Mouse (Mus musculus): Measurements from ENCODE around the gene Rps7. TPM values are rescaled to one million over a fixed set of nuclear protein-coding genes. Genes with fewer than 3 reads are reported as not detected.
A peak's percentile ranks its signal among the peaks of the same experiment; 100 is the strongest.

Rps7 gene
- polyA plus RNA-seq (2014; fragmentation: Nextera tagmentation; extraction: Ambion mirVana), result 591 and 599 TPM in 2 replicates

GRCm38 (mm10) chr12:28635535-28636476, at the start of gene Rps7:
Gene Rps7, minus strand, starts transcription at chr12:28635953.
- peak within 1 kb of the TSS; percentile 93 for H3K27ac ChIP-seq (ENCODE audit: low read depth, low read length)
- WGBS (ENCODE audit: insufficient replicate concordance), result 4% methylated on average over 69 of the region's 69 CpGs
- peak; percentile 87 for ATAC-seq (replicated peaks; ENCODE audit: insufficient number of reproducible peaks, low FRiP score, low TSS enrichment)

GRCm38 (mm10) chr12:28684674-28685073, 48.9 kb upstream of the Rps7 start:
- H3K27ac ChIP-seq (ENCODE audit: low read depth, low read length), result no peak overlapping the region
- ATAC-seq (replicated peaks; ENCODE audit: insufficient number of reproducible peaks, low FRiP score, low TSS enrichment), result no peak
- 81% methylated on average over 1 of the region's 1 CpGs for WGBS (ENCODE audit: insufficient replicate concordance)

More at GRCm38 (mm10) chr12:28635535-28636476, at the start of gene Rps7:
- H3K4me2 ChIP-seq, result peak within 1 kb of the TSS; percentile 88
- no peaks in the 10 kb centered on the region for H3K27me3 ChIP-seq (ENCODE audit: control insufficient read depth, insufficient read depth, low read length)
- H3K9me3 ChIP-seq (replicated peaks; ENCODE audit: control insufficient read depth, low read length), result no peaks in the 10 kb centered on the region
- peak within 1 kb of the TSS; percentile 99 for H3K9ac ChIP-seq (ENCODE audit: low read depth, low read length)
- peak within 1 kb of the TSS; percentile 86 for H3K4me3 ChIP-seq (ENCODE audit: low read depth, low read length)
- peaks cover 23% of the 10 kb centered on the region for H3K36me3 ChIP-seq (ENCODE audit: control insufficient read depth, insufficient read depth, low read length)
- peaks cover 10% of the 10 kb centered on the region for H3K4me1 ChIP-seq (ENCODE audit: control insufficient read depth, insufficient read depth, low read length)

GRCm38 (mm10) chr12:28675925-28676209, 40.1 kb upstream of the Rps7 start:
- H3K36me3 ChIP-seq (ENCODE audit: control insufficient read depth, insufficient read depth, low read length), result no peaks in the 10 kb centered on the region
- H3K4me3 ChIP-seq (ENCODE audit: low read depth, low read length), result peak overlapping the region; percentile 50; the same call in 1 of the 2 replicates
- H3K9me3 ChIP-seq (replicated peaks; ENCODE audit: control insufficient read depth, low read length), result no peaks in the 10 kb centered on the region
- peak overlapping the region; percentile 70 for H3K4me2 ChIP-seq
- no peak for ATAC-seq (replicated peaks; ENCODE audit: insufficient number of reproducible peaks, low FRiP score, low TSS enrichment)
- WGBS (ENCODE audit: insufficient replicate concordance), result 71% methylated on average over 5 of the region's 5 CpGs
- H3K27me3 ChIP-seq (ENCODE audit: control insufficient read depth, insufficient read depth, low read length), result no peaks in the 10 kb centered on the region
- H3K9ac ChIP-seq (ENCODE audit: low read depth, low read length), result peak overlapping the region; percentile 63; the same call in 1 of the 2 replicates
- H3K4me1 ChIP-seq (ENCODE audit: control insufficient read depth, insufficient read depth, low read length), result no peaks in the 10 kb centered on the region; the same call in 1 of the 2 replicates
- H3K27ac ChIP-seq (ENCODE audit: low read depth, low read length), result peak overlapping the region; percentile 86; the same call in 1 of the 2 replicates

More at GRCm38 (mm10) chr12:28684674-28685073, 48.9 kb upstream of the Rps7 start:
- Histone ChIP-seq H3K4me2 (no peak overlapping the region), H3K27me3 (ENCODE audit: control insufficient read depth, insufficient read depth, low read length) (no peaks in the 10 kb centered on the region), H3K4me3 (ENCODE audit: low read depth, low read length) (no peak overlapping the region), H3K4me1 (ENCODE audit: control insufficient read depth, insufficient read depth, low read length) (no peaks in the 10 kb centered on the region), H3K9ac (ENCODE audit: low read depth, low read length) (no peak overlapping the region), H3K36me3 (ENCODE audit: control insufficient read depth, insufficient read depth, low read length) (peaks cover 6% of the 10 kb centered on the region; the same call in 1 of the 2 replicates), H3K9me3 (replicated peaks; ENCODE audit: control insufficient read depth, low read length) (no peaks in the 10 kb centered on the region)

DNA sequence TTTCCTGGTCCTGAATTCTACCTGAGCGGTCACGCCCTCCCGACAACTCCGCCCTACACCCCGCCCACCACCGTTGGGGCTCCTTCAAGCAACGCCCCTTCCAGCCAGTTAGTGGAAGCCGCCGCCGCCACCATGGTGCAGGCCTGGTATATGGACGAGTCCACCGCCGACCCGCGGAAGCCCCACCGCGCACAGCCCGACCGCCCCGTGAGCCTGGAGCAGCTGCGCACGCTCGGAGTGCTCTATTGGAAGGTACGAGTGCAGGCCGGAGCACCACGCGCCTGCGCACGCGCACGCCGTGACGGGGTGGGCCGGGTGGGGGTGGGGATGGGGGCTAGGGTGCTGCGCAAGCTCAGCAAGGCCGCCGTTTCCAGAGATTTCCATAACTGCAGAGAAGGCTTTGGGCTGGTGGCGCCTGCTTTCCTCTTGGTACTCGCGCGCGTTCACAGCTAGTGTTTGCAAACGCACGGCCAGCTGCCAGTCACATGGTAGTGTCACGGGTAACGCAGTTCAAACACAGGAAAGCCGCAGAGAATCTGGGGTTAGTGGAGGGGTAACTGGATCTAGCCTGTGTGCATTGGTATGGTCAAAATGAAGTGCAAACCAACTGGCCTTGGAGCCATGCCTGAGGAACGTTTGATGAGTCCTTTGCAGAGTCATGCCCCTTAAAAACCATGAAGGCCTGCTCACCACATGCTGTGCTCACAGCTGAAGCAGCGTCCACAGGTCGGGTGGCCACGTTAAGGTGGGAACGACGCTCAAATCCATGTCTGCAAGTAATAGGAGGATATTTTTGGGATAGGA, 39.6 kb upstream of the Rps7 start, which contains the start of gene Adi1:
Adi1 (plus strand) TSS at position 111 of the 804 bp plus-strand sequence.
- no peaks in the 10 kb centered on the region for H3K9me3 ChIP-seq (replicated peaks; ENCODE audit: control insufficient read depth, low read length)
- no peaks in the 10 kb centered on the region; the same call in 1 of the 2 replicates for H3K4me1 ChIP-seq (ENCODE audit: control insufficient read depth, insufficient read depth, low read length)
- H3K27me3 ChIP-seq (ENCODE audit: control insufficient read depth, insufficient read depth, low read length), result no peaks in the 10 kb centered on the region
- peak; percentile 89 for ATAC-seq (replicated peaks; ENCODE audit: insufficient number of reproducible peaks, low FRiP score, low TSS enrichment)
- peak within 1 kb of the TSS; percentile 70 for H3K4me2 ChIP-seq
- H3K36me3 ChIP-seq (ENCODE audit: control insufficient read depth, insufficient read depth, low read length), result no peaks in the 10 kb centered on the region
- H3K4me3 ChIP-seq (ENCODE audit: low read depth, low read length), result peak within 1 kb of the TSS; percentile 50
- H3K27ac ChIP-seq (ENCODE audit: low read depth, low read length), result peak within 1 kb of the TSS; percentile 86
- H3K9ac ChIP-seq (ENCODE audit: low read depth, low read length), result peak within 1 kb of the TSS; percentile 63
- WGBS (ENCODE audit: insufficient replicate concordance), result 4% methylated on average over 53 of the region's 53 CpGs

GRCm38 (mm10) chr12:28674038-28674720, 38.4 kb upstream of the Rps7 start:
- no peaks in the 10 kb centered on the region for H3K36me3 ChIP-seq (ENCODE audit: control insufficient read depth, insufficient read depth, low read length)
- H3K4me2 ChIP-seq, result no peak overlapping the region
- no peaks in the 10 kb centered on the region for H3K9me3 ChIP-seq (replicated peaks; ENCODE audit: control insufficient read depth, low read length)
- no peak overlapping the region for H3K9ac ChIP-seq (ENCODE audit: low read depth, low read length)
- 83% methylated on average over 10 of the region's 10 CpGs for WGBS (ENCODE audit: insufficient replicate concordance)
- H3K27ac ChIP-seq (ENCODE audit: low read depth, low read length), result no peak overlapping the region
- no peaks in the 10 kb centered on the region; the same call in 1 of the 2 replicates for H3K4me1 ChIP-seq (ENCODE audit: control insufficient read depth, insufficient read depth, low read length)
- H3K4me3 ChIP-seq (ENCODE audit: low read depth, low read length), result no peak overlapping the region
- no peaks in the 10 kb centered on the region for H3K27me3 ChIP-seq (ENCODE audit: control insufficient read depth, insufficient read depth, low read length)
- ATAC-seq (replicated peaks; ENCODE audit: insufficient number of reproducible peaks, low FRiP score, low TSS enrichment), result no peak

GRCm38 (mm10) chr12:28667287-28667686, 31.5 kb upstream of the Rps7 start:
- H3K27me3 ChIP-seq (ENCODE audit: control insufficient read depth, insufficient read depth, low read length), result no peaks in the 10 kb centered on the region
- ATAC-seq (replicated peaks; ENCODE audit: insufficient number of reproducible peaks, low FRiP score, low TSS enrichment), result no peak
- 0 out of 2 replicates have a peak, but pooled peaks cover 3% of the 10 kb centered on the region for H3K4me1 ChIP-seq (ENCODE audit: control insufficient read depth, insufficient read depth, low read length)
- no peak overlapping the region for H3K27ac ChIP-seq (ENCODE audit: low read depth, low read length)
- H3K9me3 ChIP-seq (replicated peaks; ENCODE audit: control insufficient read depth, low read length), result no peaks in the 10 kb centered on the region
- H3K4me2 ChIP-seq, result no peak overlapping the region
- WGBS (ENCODE audit: insufficient replicate concordance), result 10% methylated on average over 8 of the region's 8 CpGs
- H3K36me3 ChIP-seq (ENCODE audit: control insufficient read depth, insufficient read depth, low read length), result peaks cover 2% of the 10 kb centered on the region; the same call in 1 of the 2 replicates
- H3K9ac ChIP-seq (ENCODE audit: low read depth, low read length), result no peak overlapping the region
- H3K4me3 ChIP-seq (ENCODE audit: low read depth, low read length), result no peak overlapping the region

DNA sequence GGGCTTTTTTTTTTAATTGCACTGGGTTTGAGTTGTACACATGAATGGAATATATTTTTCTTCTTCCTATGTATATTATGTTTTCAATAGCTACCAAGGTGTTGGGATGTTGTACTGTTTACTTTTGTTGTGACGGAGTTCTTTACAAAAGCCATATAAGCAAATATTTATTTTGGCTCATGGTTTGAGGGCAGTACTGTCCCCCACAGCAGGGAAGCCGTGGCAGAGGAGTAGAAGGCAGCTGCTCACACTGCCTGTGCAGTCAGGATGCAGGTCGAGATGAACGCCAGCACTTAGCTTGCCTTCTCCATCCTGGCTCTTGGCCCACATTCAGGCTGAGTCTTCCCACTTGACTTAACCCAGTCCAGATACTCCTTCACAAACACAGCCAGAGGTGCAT, 31.0 kb upstream of the Rps7 start:
- no peak overlapping the region for H3K27ac ChIP-seq (ENCODE audit: low read depth, low read length)
- 67% methylated on average over 4 of the region's 4 CpGs for WGBS (ENCODE audit: insufficient replicate concordance)
- H3K4me3 ChIP-seq (ENCODE audit: low read depth, low read length), result no peak overlapping the region
- no peak overlapping the region for H3K9ac ChIP-seq (ENCODE audit: low read depth, low read length)
- H3K4me1 ChIP-seq (ENCODE audit: control insufficient read depth, insufficient read depth, low read length), result 0 out of 2 replicates have a peak, but pooled peaks cover 3% of the 10 kb centered on the region
- H3K36me3 ChIP-seq (ENCODE audit: control insufficient read depth, insufficient read depth, low read length), result peaks cover 5% of the 10 kb centered on the region; the same call in 1 of the 2 replicates
- H3K27me3 ChIP-seq (ENCODE audit: control insufficient read depth, insufficient read depth, low read length), result no peaks in the 10 kb centered on the region
- ATAC-seq (replicated peaks; ENCODE audit: insufficient number of reproducible peaks, low FRiP score, low TSS enrichment), result no peak
- H3K9me3 ChIP-seq (replicated peaks; ENCODE audit: control insufficient read depth, low read length), result no peaks in the 10 kb centered on the region
- no peak overlapping the region for H3K4me2 ChIP-seq

- H3K4me2 ChIP-seq, result no peak overlapping the region
- H3K27ac ChIP-seq (ENCODE audit: low read depth, low read length), result no peak overlapping the region
- H3K9ac ChIP-seq (ENCODE audit: low read depth, low read length), result no peak overlapping the region
- no peak for ATAC-seq (replicated peaks; ENCODE audit: insufficient number of reproducible peaks, low FRiP score, low TSS enrichment)
- WGBS (ENCODE audit: insufficient replicate concordance), result 77% methylated on average over 4 of the region's 4 CpGs
- no peaks in the 10 kb centered on the region for H3K27me3 ChIP-seq (ENCODE audit: control insufficient read depth, insufficient read depth, low read length)
- 0 out of 2 replicates have a peak, but pooled peaks cover 3% of the 10 kb centered on the region for H3K4me1 ChIP-seq (ENCODE audit: control insufficient read depth, insufficient read depth, low read length)
- H3K9me3 ChIP-seq (replicated peaks; ENCODE audit: control insufficient read depth, low read length), result no peaks in the 10 kb centered on the region
- peaks cover 11% of the 10 kb centered on the region; the same call in 1 of the 2 replicates for H3K36me3 ChIP-seq (ENCODE audit: control insufficient read depth, insufficient read depth, low read length)
- no peak overlapping the region for H3K4me3 ChIP-seq (ENCODE audit: low read depth, low read length)
Measured at GRCm38 (mm10) chr12:28662628-28663027, 26.9 kb upstream of the Rps7 start.
